19 mouse cellular contexts compared by ENCODE assay signal in the genomic region with DNA sequence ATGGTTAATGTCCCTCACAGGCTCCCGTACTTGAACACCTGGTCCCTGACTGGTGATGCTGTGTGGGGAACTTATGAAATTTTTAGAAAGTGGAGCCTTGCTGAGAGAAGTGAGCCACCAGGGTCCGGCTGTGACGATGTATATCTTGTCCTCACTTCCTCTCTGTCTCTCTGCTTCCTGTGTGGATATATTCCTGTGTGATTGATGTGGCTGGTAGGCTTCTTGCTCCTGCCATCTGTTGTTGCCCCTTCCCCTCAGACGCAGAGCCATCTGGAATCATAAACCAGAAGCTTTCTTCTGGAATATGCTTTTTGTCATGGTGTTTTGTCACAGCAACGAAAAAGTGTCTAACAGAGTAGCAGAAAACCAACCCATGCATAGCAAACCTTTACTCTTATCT.
DNase-seq lines count a peak whose midpoint lies in the region; ATAC-seq lines count a peak whose summit lies in the region.
"Had no signal": no experiment of that assay in that cellular context is flagged by ENCODE, and none has a peak within 500 bp of the region (broad histone marks: within the 10 kb centered on the region; RNA-seq: fewer than 3 reads in every experiment).

No protein-coding gene starts in this region.

- H3K27ac ChIP-seq in forebrain, embryonic 15.5 days (replicated peaks): no peak overlapping the region
- no peak overlapping the region for H3K27ac ChIP-seq in forebrain, embryonic 10.5 days
- H3K27ac ChIP-seq: embryonic facial prominence, embryonic 12.5 days; hindbrain, embryonic 12.5 days; intestine, embryonic 15.5 days; limb, embryonic 10.5 days had no signal

- H3K9ac ChIP-seq in forebrain, embryonic 15.5 days (replicated peaks): no peak overlapping the region
- H3K9ac ChIP-seq: embryonic facial prominence, embryonic 12.5 days; hindbrain, embryonic 12.5 days; intestine, embryonic 15.5 days; liver, postnatal 0 days had no signal

- peak; percentile 73 for ATAC-seq in forebrain, embryonic 15.5 days (replicated peaks)
- ATAC-seq in hematopoietic stem cell, adult 5-6 weeks (replicated peaks in 1 of 2; ENCODE audit: insufficient read depth in 1 of 2, low FRiP score in 2 of 2, low TSS enrichment in 1 of 2, low read depth in 1 of 2, poor library complexity in 2 of 2, severe bottlenecking in 2 of 2): peak; percentile 46 to 56; a peak in 3 of 4 replicates
- ATAC-seq in cerebellum, adult (ENCODE audit: insufficient number of reproducible peaks, low FRiP score, low TSS enrichment): no peak
- ATAC-seq: intestine, embryonic 15.5 days; liver, postnatal 0 days had no signal

- DNase-seq in forebrain, embryonic 10.5 days (ENCODE audit: extremely low spot score, low spot score): no peak
- peak; percentile 44 for DNase-seq in thymus, postnatal 0 days (ENCODE audit: low spot score)
- DNase-seq in thymus, adult 18-20 months: no peak
- no peak for DNase-seq in right cerebral cortex, postnatal 4 days
- DNase-seq: adrenal gland, postnatal 25 days; cerebellum, adult 9-10 months; gastrocnemius, postnatal 14 days; kidney, adult 9 months; kidney, postnatal 25 days; liver, postnatal 0 days; lung, postnatal 10 days had no signal

- no peaks in the 10 kb centered on the region for H3K27me3 ChIP-seq in forebrain, embryonic 15.5 days
- H3K27me3 ChIP-seq in forebrain, embryonic 10.5 days (ENCODE audit: poor library complexity, severe bottlenecking): no peaks in the 10 kb centered on the region
- H3K27me3 ChIP-seq: embryonic facial prominence, embryonic 12.5 days; hindbrain, embryonic 12.5 days; intestine, embryonic 15.5 days had no signal

- 60% methylated on average over 5 of the region's 5 CpGs for WGBS in forebrain, embryonic 15.5 days
- WGBS in forebrain, embryonic 10.5 days: 92% methylated on average over 5 of the region's 5 CpGs

- H3K9me3 ChIP-seq in forebrain, embryonic 15.5 days: no peaks in the 10 kb centered on the region
- H3K9me3 ChIP-seq in forebrain, embryonic 10.5 days: peaks cover 3% of the 10 kb centered on the region; the same call in 1 of the 2 replicates
- H3K9me3 ChIP-seq: embryonic facial prominence, embryonic 12.5 days; intestine, embryonic 15.5 days had no signal

- H3K36me3 ChIP-seq in forebrain, embryonic 15.5 days: no peaks in the 10 kb centered on the region
- H3K36me3 ChIP-seq in forebrain, embryonic 10.5 days (replicated peaks): peaks cover 20% of the 10 kb centered on the region
- H3K36me3 ChIP-seq: embryonic facial prominence, embryonic 12.5 days; intestine, embryonic 15.5 days had no signal

- no peak overlapping the region for H3K4me2 ChIP-seq in forebrain, embryonic 15.5 days (replicated peaks)
- H3K4me2 ChIP-seq: embryonic facial prominence, embryonic 12.5 days; hindbrain, embryonic 12.5 days; intestine, embryonic 15.5 days had no signal

- H3K4me3 ChIP-seq in forebrain, embryonic 15.5 days: no peak overlapping the region
- H3K4me3 ChIP-seq in forebrain, embryonic 10.5 days: no peak overlapping the region
- H3K4me3 ChIP-seq: embryonic facial prominence, embryonic 12.5 days; erythroblast, embryonic 14.5 days; hindbrain, embryonic 12.5 days; intestine, embryonic 15.5 days; limb, embryonic 10.5 days had no signal

- H3K4me1 ChIP-seq in forebrain, embryonic 15.5 days: no peaks in the 10 kb centered on the region
- no peaks in the 10 kb centered on the region for H3K4me1 ChIP-seq in forebrain, embryonic 10.5 days
- H3K4me1 ChIP-seq: embryonic facial prominence, embryonic 12.5 days; hindbrain, embryonic 12.5 days; intestine, embryonic 15.5 days; limb, embryonic 10.5 days had no signal
